ENCODE assay signal across 24 mouse cellular contexts in the genomic region with DNA sequence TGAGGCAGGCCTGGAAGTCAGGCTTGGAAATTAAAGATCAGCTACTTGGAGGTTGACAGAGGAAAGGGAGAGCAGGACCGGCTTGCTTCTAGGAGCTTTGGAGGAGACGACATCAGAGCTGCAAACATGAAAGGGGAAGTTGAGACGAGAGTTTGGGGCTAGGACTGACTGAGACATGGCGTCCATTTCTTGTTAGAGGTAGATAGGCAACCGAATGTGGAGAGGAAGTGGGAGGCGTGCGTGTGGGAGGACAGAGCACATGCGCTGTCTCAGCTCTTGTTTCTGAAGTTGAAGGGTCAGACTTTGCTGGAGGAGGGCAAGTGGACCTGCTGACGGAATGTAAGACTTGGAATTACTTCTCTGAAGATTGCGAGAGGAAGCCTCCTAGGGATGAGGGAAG. TPM values are rescaled to one million over a fixed set of nuclear protein-coding genes. Genes with fewer than 3 reads are reported as not detected.
DNase-seq lines count a peak whose midpoint lies in the region; ATAC-seq lines count a peak whose summit lies in the region.
"Had no signal": no experiment of that assay in that cellular context is flagged by ENCODE, and none has a peak within 500 bp of the region (broad histone marks: within the 10 kb centered on the region; RNA-seq: fewer than 3 reads in every experiment).

No protein-coding gene starts in this region.

- ATAC-seq in megakaryocyte, adult 5-6 weeks (ENCODE audit: poor library complexity, severe bottlenecking) = peak; percentile 99
- ATAC-seq: activated CD4-positive, CD25-positive, alpha-beta regulatory T cell, adult 4 months; forebrain, embryonic 15.5 days; hindbrain, postnatal 0 days; intestine, embryonic 16.5 days had no signal

- 0 out of 2 replicates have a peak, but pooled peaks cover 4% of the 10 kb centered on the region for H3K36me3 ChIP-seq in splenic B cell, adult 2 months (ENCODE audit: control insufficient read depth, insufficient read depth, low read length, poor library complexity, severe bottlenecking)

- no peaks in the 10 kb centered on the region for H3K27me3 ChIP-seq in splenic B cell, adult 2 months (ENCODE audit: control insufficient read depth, insufficient read depth, low read length, poor library complexity, severe bottlenecking)
- H3K27me3 ChIP-seq: forebrain, embryonic 15.5 days; heart, embryonic 12.5 days; neural tube, embryonic 13.5 days had no signal

- peak; percentile 16 to 31 for DNase-seq in kidney, postnatal 4 days
- no peak for DNase-seq in kidney, postnatal 25 days
- peak; percentile 14 to 15 for DNase-seq in spleen, postnatal 36 days (ENCODE audit: low spot score in 2 of 2)
- no peak for DNase-seq in spleen, postnatal 14 days (ENCODE audit: low spot score in 2 of 2)
- DNase-seq in splenic B cell, adult 2 months (ENCODE audit: low read depth, low spot score) = peak; percentile 25
- no peak for DNase-seq in layer of hippocampus, postnatal 10 days (ENCODE audit: low spot score in 2 of 2)
- DNase-seq in layer of hippocampus, adult 11-12 months (ENCODE audit: low spot score) = no peak
- DNase-seq: adrenal gland, postnatal 25 days; cerebellum, adult 9-11 months; gastrocnemius, postnatal 14 days; heart, postnatal 10 days; kidney, adult 9 months; layer of hippocampus, postnatal 36 days; lung, adult 2 months; midbrain, embryonic 14.5 days; right cerebral cortex, adult 18-20 months; thymus, postnatal 14 days had no signal

RNA-seq across cellular contexts. Expression of gene Casd1, which starts 17.3 kb away (rescaled TPM):
- 28.1 and 31.5 TPM in 2 replicates for total RNA-seq in megakaryocyte, adult 5-6 weeks (2015)
- 62.1 and 68.1 TPM in 2 replicates for total RNA-seq in megakaryocyte, adult 5-6 weeks (2017)
- 10 to 100 TPM; 48.5 to 57.9 TPM for total RNA-seq in layer of hippocampus, postnatal 10 days (2021)

Comparison
In these comparisons a context has a peak if more than half of its experiments do, and no peak if none do; other contexts are left out.
1. DNase-seq: peak in kidney, postnatal 4 days (2 of 2), spleen, postnatal 36 days (2 of 2) and splenic B cell, adult 2 months (single experiment); none in kidney, postnatal 25 days (0 of 2), spleen, postnatal 14 days (0 of 2), layer of hippocampus, postnatal 10 days (0 of 2) and layer of hippocampus, adult 11-12 months (single experiment).